Mouse (Mus musculus): ENCODE measurements at regions not wholly inside any gene's neighbourhood (a gene's known extent, or its start where the extent isn't known, plus 50 kb on each side); places are given as distances from the start of the nearest gene placed in this dataset.

DNA sequence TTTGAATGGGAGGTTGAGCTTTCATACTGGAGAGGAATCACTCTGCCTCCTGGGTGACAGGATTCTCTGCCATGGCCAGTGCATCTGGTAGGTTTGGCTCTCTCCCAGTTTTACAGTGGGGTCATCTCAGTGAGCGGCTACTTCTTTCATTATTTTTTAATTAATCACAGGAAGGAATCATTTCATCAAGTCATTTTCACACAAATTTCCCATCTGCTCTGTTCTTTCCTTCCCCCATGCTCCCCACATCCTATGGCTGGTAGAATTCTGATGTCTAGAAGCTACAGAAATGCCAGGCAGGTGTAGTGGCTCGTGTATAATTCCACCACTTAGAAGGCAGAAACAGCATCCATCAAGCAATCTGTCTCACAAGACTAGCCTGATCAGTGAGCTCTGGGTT lies 56.1 kb upstream of the Kctd3 start:
- no peak for TF ChIP-seq POLR2A (IDR thresholded peaks at IDR 0.05; ENCODE audit: low read depth, low read length)
- no peak for TF ChIP-seq CTCF (IDR thresholded peaks at IDR 0.05; ENCODE audit: extremely low read depth, insufficient read length, insufficient replicate concordance, low read depth, low read length)
